Mouse (Mus musculus): ENCODE measurements at regions not wholly inside any gene's neighbourhood (a gene's known extent, or its start where the extent isn't known, plus 50 kb on each side); places are given as distances from the start of the nearest gene placed in this dataset.

GRCm38 (mm10) chr4:143012900-143013299 lies 199.9 kb downstream of the Prdm2 start:
- TF ChIP-seq GATA1 (IDR thresholded peaks at IDR 0.05; ENCODE audit: low read length) (no peak), TAL1 (IDR thresholded peaks at IDR 0.05; ENCODE audit: low read length) (no peak)
